Mouse (Mus musculus) lung, postnatal 4 days (tissue): Measurements from ENCODE around the gene Ttyh3.

Experiments
- DNase-seq, 2 experiments: peaks; one replicate each; pipeline ENCODE4 v3.0.0; 2021

Gene Ttyh3

DNA sequence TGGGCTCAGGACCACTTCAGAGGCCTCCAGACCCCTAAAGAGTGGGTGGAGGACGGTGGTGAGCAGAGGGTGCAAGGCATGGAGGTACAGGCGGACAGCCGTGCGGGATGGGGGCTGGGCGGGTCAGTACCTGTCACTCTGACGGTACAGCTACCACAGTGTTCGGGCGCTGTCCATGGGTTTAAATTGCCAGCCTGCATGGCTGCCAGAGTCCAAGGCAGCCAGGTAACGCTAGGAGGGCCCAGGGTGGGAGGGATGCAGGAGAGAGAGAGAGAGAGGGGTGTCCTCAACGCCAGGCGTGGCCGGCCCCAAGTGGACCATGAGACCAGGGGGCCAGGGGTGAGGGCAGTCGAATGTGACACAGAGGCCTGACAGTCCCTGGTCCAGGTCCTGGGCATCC is 23.9 kb downstream of the Ttyh3 start:
- DNase-seq: no peak

DNA sequence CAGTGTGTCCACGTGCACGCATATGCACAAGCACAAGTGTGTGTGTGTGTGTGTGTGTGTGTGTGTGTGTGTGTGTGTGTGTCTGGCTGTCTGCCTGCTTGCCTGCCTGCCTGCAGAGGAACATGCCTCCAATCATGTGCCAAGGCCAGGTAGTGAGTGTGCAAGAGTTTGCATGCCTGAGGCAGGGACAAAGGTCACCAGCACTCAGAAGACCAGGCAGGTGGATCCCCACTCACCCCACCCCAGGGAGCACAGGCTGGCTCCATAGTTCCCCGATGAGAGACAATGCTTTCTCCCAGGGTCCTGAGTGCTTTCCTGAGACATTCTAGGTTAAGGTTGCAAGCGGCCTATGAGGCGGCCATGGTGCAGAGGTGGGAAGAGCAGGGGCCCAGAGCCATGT is 24.6 kb downstream of the Ttyh3 start:
- no peak for DNase-seq

DNA sequence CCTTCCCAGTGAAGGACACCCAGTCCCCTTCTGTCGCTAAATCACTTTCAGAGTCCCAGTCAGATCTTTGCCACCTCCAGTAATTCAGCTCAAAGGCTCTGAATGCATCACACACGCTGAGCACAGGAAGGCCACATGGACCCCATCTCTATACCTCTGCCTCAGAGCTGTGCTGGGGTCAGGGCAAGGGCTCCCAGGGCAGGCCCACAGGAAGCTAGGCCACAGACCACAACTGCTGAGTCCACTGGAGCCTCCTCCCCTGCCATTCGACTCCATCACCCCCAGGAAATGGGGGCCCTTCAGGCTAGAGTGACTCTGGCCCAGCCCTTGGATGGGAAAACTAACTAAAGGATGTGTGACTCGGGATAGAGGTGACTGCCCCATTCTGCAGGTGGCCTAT is 25.0 kb downstream of the Ttyh3 start:
- DNase-seq: no peak

- DNase-seq: no peak
These were observed 25.7 kb downstream of the Ttyh3 start for GRCm38 (mm10) chr5:140622978-140623670.

GRCm38 (mm10) chr5:140621517-140621916 is 27.3 kb downstream of the Ttyh3 start:
- DNase-seq: peak in 1 of 2 experiments; percentile 55

- no peak for DNase-seq
These were observed 27.7 kb downstream of the Ttyh3 start for GRCm38 (mm10) chr5:140621092-140621491.

GRCm38 (mm10) chr5:140619895-140620736 is 28.7 kb downstream of the Ttyh3 start:
- no peak for DNase-seq

GRCm38 (mm10) chr5:140619151-140619771 is 29.6 kb downstream of the Ttyh3 start:
- DNase-seq: peak; percentile 79 to 87

DNA sequence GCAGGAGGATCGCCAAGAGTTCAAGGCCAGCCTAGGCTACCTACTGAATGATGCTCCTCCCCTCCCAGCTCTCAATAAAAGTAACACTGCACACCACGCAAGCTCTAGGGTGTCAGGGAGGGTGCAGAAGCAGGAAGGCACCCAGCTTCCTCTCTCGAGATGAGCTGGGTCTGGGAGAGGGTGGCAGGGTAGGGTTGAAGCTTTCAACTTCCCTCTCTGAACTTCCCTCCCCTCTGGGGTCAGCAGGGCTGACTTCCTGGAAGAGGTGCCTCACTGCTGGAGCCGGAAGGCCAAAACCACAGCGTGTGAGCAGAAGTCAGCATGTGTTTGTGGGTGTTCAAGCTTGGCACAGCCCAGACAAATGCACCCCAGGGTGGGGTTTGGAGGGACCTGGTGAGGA is 31.1 kb downstream of the Ttyh3 start:
- peak; percentile 80 to 84 for DNase-seq

DNA sequence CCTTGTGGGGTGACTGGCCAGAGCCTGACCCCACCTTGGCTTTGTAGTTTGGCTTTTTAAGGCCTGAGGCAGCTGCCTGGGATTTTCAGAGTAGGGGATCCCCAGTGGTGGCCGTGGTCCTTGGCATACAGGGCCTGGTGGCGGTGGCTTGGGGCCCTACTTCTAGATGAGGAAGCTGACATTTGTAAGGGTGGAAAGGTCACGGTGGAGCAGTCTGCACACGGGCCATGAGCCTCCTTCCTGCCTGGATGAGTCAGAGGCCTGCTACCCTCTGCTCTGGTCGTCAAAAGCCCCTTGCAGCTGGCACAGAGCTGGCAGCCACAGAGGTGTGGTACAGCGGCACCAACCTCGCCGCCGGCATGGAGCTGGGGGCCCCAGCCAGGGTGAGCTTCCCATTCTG is 32.1 kb downstream of the Ttyh3 start:
- peak; percentile 69 to 72 for DNase-seq

DNA sequence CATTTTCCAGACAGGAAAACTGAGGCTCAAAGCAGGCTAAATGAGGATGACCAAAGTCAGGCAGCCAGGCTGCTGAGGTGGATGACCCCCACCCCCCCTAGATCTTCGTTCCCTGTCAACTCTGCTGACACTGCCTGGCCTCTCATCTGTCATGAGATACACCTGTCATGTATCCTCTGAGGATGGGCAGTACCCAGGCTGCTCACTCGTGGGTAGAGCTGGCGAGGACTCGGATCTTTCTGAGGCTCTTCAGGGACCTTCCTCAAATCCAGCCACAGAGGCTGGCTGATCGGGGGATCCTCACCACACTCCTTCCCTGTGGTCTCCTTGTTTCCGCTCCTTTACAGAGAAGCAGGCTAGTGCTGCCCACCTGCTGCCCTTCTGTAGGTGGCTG is 32.7 kb downstream of the Ttyh3 start:
- DNase-seq: no peak

GRCm38 (mm10) chr5:140615321-140616109 is 33.3 kb downstream of the Ttyh3 start:
- DNase-seq: no peak

DNA sequence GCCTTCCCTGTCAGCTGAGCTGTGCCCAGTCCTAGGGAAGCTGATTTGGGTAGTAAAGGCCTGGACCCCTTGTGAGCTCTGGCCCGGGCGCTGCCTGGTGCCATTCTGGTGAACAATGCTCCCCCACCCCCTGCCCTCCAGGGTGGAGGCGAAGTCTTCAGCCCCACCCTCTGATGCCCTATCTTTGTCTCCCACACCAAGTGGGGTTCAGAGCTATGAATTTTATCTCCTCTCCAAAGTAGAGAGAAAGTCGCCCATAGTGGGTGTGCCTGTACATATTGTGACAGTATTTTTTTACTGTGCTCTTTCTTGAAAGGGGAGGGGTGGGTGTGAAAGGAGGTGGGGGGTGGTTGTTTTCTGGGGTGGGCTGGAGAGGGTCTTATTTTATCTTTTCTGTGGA is 34.0 kb downstream of the Ttyh3 start:
- no peak for DNase-seq

- DNase-seq: no peak
These were observed 34.7 kb downstream of the Ttyh3 start for GRCm38 (mm10) chr5:140614141-140614540.

GRCm38 (mm10) chr5:140612191-140612590 is 36.6 kb downstream of the Ttyh3 start:
- DNase-seq: no peak

DNA sequence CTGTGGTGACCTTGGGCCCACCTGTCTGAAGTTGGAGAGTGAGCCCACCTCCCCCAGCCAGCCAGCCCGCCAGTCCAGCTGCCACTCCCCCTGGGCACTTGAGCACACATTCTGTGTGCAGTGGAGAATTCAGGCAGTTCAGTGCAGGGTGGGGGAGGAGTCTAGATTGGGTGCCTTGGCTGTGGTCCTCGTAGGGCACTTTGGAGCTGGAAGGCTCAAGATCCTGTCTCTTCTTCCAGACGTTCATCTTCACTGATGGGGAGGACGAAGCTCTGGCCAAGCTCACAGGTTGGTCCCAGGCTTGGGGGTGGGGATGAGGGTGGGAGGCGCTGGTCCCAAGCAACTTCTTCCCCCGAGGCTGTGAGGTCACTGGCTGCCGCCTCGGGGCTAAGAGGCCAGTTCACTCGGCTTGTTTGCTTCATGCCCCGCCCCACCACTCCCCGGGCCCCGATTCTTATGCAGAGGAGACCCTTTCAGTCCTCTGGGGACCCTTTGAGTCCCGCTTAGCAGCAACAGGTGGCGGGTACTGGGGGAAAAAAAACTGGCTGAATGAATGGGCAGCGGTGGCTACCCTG is 37.1 kb downstream of the Ttyh3 start:
- peak; percentile 43 to 61 for DNase-seq

- DNase-seq: peak; percentile 90 to 94
These were observed 37.7 kb downstream of the Ttyh3 start for GRCm38 (mm10) chr5:140611021-140611583.

GRCm38 (mm10) chr5:140610273-140611011 is 38.4 kb downstream of the Ttyh3 start:
- DNase-seq: peak; percentile 83 to 91

GRCm38 (mm10) chr5:140609511-140610272 is 39.1 kb downstream of the Ttyh3 start:
- DNase-seq: peak; percentile 81 to 90

- peak; percentile 54 for DNase-seq
These were observed 40.2 kb downstream of the Ttyh3 start for GRCm38 (mm10) chr5:140608634-140609015.
